Mouse (Mus musculus) heart, postnatal 4 days (tissue): Measurements from ENCODE around the gene Noct. TPM values are rescaled to one million over a fixed set of nuclear protein-coding genes. Genes with fewer than 3 reads are reported as not detected.
"Not testable (repeated sequence)": the region's sequence is repeated elsewhere in the genome, so short reads cannot be mapped to it uniquely, and the experiment has no call there.

Experiments
- DNase-seq: peaks from one replicate; pipeline ENCODE4 v3.0.0; 2021
- total RNA-seq, 2 experiments: library from RNA; stranded (reverse); gene quantifications; 2 replicates each; pipeline ENCODE4 v1.2.3; 2021

Gene Noct
- total RNA-seq: 10 to 100 TPM; 27.8 to 31.0 TPM

DNA sequence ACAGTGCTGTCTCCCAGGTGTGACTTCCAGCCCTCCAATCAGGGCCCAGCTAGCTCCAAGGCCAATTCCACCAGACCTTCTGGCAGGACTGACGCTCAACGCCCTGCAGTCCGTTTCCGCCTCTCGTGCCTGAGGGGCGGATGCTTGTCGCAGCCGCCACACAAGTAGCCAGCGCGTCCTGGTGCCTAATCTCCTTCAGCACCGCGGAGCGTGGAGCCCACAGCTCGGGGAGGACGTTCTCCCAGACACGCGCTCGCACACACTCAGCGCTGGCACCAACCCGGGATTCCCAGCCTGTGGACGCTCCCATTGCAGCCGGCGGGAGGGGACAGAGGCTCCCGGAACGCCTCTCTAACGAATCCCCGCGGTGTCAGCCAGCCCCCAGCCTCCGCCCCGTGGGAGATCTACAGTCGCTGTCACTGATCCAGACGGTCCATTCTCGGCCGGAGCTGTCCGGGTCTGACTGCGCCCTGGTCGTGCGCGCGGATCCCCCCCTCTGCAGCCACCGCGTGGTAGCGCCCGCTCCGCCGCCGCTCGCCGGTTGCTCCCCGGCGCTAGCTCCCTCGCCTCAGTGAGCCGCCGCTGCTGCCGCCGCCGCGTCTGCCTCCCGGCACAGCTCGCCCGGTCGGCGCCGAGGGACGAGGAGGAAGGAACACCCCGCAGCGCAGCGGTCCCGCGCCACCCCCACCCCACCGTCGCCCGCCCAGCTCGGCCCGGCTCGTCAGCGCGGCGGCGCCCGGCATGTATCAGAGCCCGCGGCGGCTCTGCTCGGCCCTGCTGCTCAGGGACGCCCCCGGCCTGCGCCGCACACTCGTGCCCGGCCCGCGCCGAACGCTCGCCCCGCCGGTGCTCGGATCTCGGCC is at the start of gene Noct:
Noct (plus strand) TSS at position 85 of the 863 bp plus-strand sequence.
- peak; percentile 93 for DNase-seq

DNA sequence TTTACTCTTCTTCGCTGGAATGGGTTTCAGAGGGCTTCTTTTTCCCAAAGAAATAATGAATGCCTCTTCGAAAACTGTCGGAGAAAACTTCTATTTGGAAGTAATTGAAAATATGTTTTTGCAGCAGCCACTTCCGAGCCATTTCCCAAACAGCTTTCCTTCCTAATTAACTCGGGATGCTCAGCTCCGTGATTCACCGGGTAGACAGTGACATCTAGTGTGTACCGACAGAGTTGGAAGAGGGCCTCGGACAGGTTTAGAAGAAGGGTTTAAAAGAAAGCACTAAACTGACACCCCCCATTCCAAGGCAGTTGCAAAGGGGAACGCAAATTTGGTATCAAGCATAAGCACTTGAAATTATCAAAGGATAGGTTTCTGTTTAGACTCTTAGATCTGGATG is 46.1 kb upstream of the Noct start:
- no peak for DNase-seq

DNA sequence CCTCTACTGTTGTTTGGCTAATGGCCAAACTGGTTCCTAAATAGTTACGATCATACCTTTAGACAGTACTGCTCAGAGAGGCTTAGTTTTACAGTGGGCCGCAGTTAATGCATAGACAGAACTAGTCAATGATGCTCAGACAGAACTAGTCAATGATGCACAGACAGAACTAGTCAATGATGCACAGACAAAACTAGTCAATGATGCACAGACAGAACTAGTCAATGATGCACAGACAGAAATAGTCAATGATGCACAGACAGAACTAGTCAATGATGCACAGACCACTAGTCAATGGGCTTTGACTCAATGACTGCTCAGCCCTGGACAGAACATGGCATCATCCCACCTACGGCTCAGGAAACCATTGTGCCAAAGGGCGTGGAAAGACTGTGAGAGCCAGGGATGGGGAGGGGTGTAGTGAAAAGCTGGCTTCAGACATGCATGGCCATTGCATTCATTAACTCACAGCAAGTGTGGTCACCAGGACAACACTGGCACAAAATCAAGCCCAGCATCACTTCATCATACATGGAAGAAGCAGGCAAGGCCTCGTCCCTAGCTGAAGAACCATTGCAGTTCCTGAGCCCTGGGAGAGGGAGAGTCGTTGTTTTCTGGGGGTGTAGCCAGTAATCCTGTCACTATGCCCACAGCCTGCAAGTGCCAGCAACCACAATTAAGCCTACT is 44.6 kb upstream of the Noct start:
- DNase-seq: no peak

DNA sequence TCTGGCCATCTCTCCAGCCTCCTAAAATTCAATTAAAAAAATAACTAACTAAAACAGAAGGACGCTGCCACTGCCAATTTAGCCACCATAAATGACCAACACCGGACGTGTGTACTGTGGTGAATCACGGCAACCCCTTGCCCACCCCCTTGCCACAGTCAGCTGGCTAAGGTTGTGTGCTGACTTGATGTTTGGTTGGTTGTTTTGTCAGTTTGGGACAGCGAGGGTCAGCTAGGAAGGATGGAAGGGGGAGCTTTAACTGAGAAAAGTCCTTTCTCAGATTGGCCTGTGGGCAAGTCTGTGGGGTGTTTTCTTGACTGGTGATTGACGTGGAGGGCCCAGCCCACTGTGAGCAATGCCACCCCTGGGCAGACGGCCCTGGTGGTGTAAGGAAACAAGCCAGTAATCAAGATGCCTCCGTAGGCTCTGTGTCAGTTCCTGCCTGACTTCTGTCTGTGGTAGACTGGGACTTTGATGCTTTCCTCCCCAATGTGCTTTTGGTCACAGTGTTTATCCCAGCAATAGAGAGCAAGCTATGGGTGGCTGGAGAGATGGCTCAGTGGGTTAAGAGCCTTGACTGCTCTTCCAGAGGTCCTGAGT is 43.8 kb upstream of the Noct start:
- no peak for DNase-seq

GRCm38 (mm10) chr3:51182455-51182854 is 41.8 kb upstream of the Noct start:
- no peak for DNase-seq

GRCm38 (mm10) chr3:51183508-51183907 is 40.7 kb upstream of the Noct start:
- not testable (repeated sequence) for DNase-seq

DNA sequence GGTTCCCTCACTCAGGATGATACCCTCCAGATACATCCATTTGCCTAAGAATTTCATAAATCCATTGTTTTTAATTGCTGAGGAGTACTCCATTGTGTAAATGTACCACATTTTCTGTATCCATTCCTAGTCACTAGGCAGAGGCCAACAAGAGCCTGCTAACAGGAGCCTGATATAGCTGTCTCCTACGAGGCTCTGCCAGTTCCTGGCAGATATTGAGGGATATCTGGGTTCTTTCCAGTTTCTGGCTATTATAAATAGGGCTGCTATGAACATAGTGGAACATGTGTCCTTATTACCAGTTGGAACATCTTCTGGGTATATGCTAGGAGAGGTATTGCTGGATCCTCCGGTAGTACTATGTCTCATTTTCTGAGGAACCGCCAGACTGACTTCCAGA is 40.3 kb upstream of the Noct start:
- not testable (repeated sequence) for DNase-seq

GRCm38 (mm10) chr3:51184715-51185114 is 39.5 kb upstream of the Noct start:
- DNase-seq: no peak

DNA sequence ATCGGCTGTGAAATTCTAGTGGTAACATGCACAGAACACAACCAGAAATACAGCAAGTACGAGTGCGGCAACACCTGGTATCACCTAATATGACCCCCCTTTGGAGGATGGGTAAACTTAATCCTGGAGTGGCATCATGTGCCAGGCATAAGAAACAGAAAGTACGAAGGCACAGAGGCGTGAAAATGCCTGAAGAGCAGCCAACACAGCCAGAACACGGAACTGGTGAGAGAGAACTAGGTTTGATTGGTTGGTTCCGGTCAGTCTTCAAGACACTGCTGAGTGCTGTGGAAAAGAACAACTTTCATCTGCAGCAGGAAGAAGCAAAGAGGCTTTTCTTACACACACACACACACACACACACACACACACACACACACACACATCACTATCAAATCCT is 38.8 kb upstream of the Noct start:
- DNase-seq: no peak

GRCm38 (mm10) chr3:51194075-51194474 is 30.2 kb upstream of the Noct start:
- peak; percentile 77 for DNase-seq

DNA sequence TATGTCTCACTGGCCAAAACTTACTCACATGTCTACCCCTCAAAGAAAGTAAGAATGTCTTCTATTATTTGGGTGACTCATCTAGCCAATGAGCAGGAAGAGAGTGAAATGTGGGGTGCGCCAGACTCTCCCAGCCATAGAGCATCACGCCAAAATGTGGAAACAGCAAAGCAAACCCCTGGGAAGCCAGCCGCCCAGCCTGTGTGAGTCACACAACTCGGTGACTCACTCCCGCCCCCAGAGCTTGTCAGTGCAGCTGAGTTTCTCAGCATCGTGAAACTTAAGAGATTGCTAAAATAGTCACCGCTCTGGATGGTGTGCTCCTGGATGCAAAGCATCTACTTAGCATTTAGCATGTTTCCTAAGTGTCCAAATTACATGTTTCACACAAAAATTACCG is 28.9 kb upstream of the Noct start:
- peak; percentile 70 for DNase-seq

- peak; percentile 39 for DNase-seq
Measured at GRCm38 (mm10) chr3:51195736-51196135, 28.5 kb upstream of the Noct start.

DNA sequence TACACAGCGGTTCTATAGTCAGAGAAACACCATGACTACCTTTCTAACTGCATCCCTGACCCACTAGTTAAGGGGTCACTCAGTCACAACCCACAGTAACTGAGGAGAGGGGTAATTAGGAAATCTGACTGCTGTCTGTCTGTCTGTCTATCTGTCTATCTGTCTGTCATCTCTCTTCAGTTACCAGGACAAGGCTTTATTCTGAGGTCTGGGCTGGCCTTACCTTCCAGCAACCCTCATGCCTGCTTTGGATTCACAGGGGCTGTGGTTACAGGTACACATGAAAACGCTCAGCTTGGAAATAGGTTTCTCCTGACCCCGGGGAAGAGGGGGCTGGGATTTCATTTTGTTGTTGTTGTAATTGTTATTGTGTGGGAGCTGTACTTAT is 27.5 kb upstream of the Noct start:
- no peak for DNase-seq

- peak; percentile 65 for DNase-seq
Measured at GRCm38 (mm10) chr3:51197112-51197731, 27.0 kb upstream of the Noct start.

DNA sequence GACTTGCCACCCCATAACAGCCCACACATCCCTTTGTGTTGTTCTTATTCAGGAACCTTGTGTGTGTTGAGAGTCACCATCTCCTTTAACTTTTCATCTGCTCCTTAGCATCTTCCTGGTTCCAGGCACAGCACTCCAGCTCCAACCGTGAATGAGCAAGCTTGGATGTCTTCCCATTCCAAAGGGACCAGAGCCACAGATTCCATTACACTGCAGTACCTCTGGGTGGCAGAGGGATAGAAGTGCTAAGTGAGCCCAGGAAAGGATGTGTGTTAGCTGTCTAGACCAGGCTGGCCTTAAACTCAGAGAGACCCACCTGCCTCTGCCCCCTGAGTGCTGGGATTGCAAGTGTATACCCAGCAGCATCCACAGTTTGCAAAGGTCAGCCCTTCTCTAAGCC is 26.0 kb upstream of the Noct start:
- DNase-seq: no peak

DNA sequence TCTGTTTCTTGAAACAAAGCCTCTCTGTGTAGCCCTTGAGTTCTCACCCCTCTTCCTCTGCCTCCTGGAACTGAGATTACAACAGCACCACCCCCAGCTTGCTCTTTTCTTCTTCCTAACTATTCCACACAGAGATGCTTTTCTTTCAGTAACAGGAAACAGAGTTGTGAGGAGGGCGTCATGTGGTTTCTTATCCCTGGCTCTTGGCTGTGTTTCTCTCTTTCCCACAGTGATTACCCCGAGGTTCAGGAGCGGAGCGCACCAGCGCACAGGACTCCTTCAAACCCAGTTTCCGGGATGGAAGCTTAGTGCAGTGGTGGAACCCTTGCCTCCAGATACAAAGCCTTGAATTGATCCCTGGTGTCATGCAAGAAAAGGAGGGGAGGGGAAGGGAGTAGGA is 25.1 kb upstream of the Noct start:
- DNase-seq: no peak

- DNase-seq: no peak
Measured at GRCm38 (mm10) chr3:51200311-51200710, 23.9 kb upstream of the Noct start.

GRCm38 (mm10) chr3:51200894-51201293 is 23.4 kb upstream of the Noct start:
- no peak for DNase-seq

DNA sequence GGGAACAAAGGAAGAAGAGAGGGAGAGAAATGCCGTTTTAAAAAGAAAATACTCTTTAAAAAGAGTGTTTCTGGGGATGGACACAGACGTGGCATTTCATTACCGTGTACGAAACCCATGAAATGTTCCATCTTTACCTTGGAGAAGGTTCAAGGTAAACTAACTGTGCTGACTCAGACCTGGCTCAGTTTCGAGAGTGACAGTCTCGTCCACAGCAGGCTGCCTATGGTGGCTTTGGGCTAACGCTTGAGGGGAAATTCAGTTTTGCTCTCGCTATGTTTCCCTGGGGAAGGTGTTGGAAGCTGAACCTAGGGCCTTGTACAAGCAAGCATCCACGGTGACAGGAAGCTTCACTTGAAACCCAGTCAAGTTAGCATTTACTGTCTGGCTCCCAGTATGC is 22.3 kb upstream of the Noct start:
- no peak for DNase-seq

- DNase-seq: peak; percentile 65
Measured at GRCm38 (mm10) chr3:51202491-51202987, 21.7 kb upstream of the Noct start.

DNA sequence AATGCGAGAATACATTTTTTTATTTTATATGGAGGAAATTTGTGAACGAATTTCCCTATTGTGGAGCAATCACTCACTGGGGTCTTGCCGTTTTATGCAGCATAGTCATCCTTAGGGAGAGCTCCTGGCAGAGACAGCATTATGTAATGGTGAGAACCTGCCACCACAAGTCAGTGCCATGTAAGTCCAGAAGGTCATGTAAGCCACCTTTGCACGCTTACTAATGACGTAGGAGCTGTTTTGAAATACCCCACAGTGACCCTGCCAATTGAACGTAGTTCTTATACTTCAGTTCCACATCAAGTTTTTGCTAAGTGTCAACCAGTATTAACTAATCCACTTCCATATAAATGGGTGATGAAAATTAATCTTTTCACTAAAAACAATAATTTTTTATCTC is 20.3 kb upstream of the Noct start:
- DNase-seq: no peak

DNA sequence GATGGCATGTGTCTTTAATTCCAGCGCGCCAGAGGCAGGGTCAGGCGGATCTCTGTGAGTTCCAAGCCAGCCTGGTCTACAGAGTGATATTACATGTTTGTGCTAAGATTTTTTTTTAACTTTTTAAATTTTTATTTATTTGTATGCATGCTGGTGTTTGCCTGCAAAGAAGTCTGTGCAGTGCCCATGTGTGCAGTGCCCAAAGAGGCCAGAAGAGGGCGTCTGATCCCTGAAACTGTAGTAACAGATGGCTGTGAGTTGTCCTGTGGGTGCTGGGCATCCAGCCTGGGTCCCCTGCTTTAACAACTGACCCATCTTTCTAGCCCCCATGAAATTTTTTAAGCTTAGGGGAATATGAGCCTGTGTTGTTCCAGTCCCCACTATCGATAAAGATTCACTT is 19.8 kb upstream of the Noct start:
- no peak for DNase-seq

DNA sequence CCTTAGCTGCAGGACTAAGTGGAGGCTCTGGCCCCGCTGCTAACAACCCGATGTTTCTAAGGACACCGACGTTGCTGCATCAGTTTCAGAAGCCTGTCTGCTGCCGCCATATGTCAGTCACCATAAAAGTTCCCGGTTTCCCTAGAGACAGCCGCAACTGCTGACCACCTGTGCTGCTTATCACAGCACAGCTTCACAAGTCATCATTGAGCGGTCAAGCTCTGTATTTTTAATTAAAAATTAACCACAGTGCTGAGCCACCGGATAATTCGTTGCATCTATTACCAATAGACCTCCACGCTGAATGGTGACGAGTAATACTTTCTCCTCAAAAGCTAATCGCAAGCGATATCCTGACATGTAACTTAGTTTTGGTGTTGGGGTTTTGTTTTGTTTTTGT is 19.4 kb upstream of the Noct start:
- DNase-seq: no peak
